ENCODE assay signal across 27 mouse cellular contexts in genomic region chr4:153854748-153855092, GRCm38 (mm10).
DNase-seq lines count a peak whose midpoint lies in the region; ATAC-seq and TF ChIP-seq lines count a peak whose summit lies in the region.
"Had no signal": no experiment of that assay in that cellular context is flagged by ENCODE, and none has a peak within 500 bp of the region (broad histone marks: within the 10 kb centered on the region; RNA-seq: fewer than 3 reads in every experiment).

No protein-coding gene starts in this region.

- H3K4me3 ChIP-seq in forebrain, embryonic 13.5 days: no peak overlapping the region
- no peak overlapping the region for H3K4me3 ChIP-seq in forebrain, embryonic 14.5 days (ENCODE audit: low read depth, low read length)
- H3K4me3 ChIP-seq in midbrain, embryonic 15.5 days: no peak overlapping the region
- H3K4me3 ChIP-seq in midbrain, postnatal 0 days (ENCODE audit: low read depth, low read length): no peak overlapping the region
- H3K4me3 ChIP-seq in hindbrain, embryonic 15.5 days: no peak overlapping the region
- no peak overlapping the region for H3K4me3 ChIP-seq in neural tube, embryonic 14.5 days (ENCODE audit: low read depth, low read length)
- H3K4me3 ChIP-seq: embryonic facial prominence, embryonic 12.5 days; heart, adult 2 months; heart, embryonic 12.5 days; limb, embryonic 10.5 days; limb, embryonic 15.5 days; liver, embryonic 13.5 days; megakaryocyte, embryonic 14.5 days; stomach, embryonic 15.5 days had no signal

- ATAC-seq in forebrain, embryonic 13.5 days: peak; percentile 55; the same call in 1 of the 2 replicates
- ATAC-seq in forebrain, embryonic 14.5 days: no peak; the same call in 1 of the 2 replicates
- ATAC-seq in midbrain, embryonic 15.5 days (replicated peaks): 0 out of 2 replicates have a peak, but pooled peaks have one; percentile 10
- no peak for ATAC-seq in midbrain, postnatal 0 days (ENCODE audit: low FRiP score)
- peak; percentile 35; the same call in 1 of the 2 replicates for ATAC-seq in hindbrain, embryonic 15.5 days (ENCODE audit: low FRiP score, low read depth)
- ATAC-seq in neural tube, embryonic 14.5 days (ENCODE audit: low read depth): no peak
- ATAC-seq: lung, postnatal 0 days had no signal

- peaks cover 2% of the 10 kb centered on the region; the same call in 1 of the 2 replicates for H3K27me3 ChIP-seq in forebrain, embryonic 13.5 days
- no peaks in the 10 kb centered on the region for H3K27me3 ChIP-seq in forebrain, embryonic 14.5 days (replicated peaks; ENCODE audit: control insufficient read depth, insufficient read depth, low read length)
- no peaks in the 10 kb centered on the region for H3K27me3 ChIP-seq in midbrain, embryonic 15.5 days (replicated peaks)
- no peaks in the 10 kb centered on the region for H3K27me3 ChIP-seq in midbrain, postnatal 0 days (ENCODE audit: insufficient read depth, low read length)
- no peaks in the 10 kb centered on the region for H3K27me3 ChIP-seq in hindbrain, embryonic 15.5 days
- no peaks in the 10 kb centered on the region for H3K27me3 ChIP-seq in neural tube, embryonic 14.5 days (ENCODE audit: control insufficient read depth, insufficient read depth, low read length)
- H3K27me3 ChIP-seq: embryonic facial prominence, embryonic 12.5 days; heart, embryonic 12.5 days; limb, embryonic 15.5 days; liver, embryonic 13.5 days; megakaryocyte, embryonic 14.5 days; stomach, embryonic 15.5 days had no signal

- DNase-seq in forebrain, embryonic 14.5 days (ENCODE audit: low spot score): no peak
- no peak for DNase-seq in midbrain, postnatal 0 days (ENCODE audit: low spot score)
- DNase-seq in cerebellum, postnatal 14 days: no peak
- DNase-seq in spleen, postnatal 36 days (ENCODE audit: low spot score in 2 of 2): no peak
- DNase-seq: adrenal gland, postnatal 10 days; cerebellum, adult 11 months; embryo, embryonic 11 days; heart, adult 2 months; heart, postnatal 4 days; kidney, postnatal 14 days; layer of hippocampus, adult 9-11 months; liver, embryonic 13.5 days; lung, adult 18-20 months; lung, postnatal 4 days; thymus, postnatal 25 days had no signal

- no peak overlapping the region for H3K9ac ChIP-seq in forebrain, embryonic 13.5 days
- no peak overlapping the region for H3K9ac ChIP-seq in forebrain, embryonic 14.5 days (ENCODE audit: low read length)
- H3K9ac ChIP-seq in midbrain, embryonic 15.5 days: no peak overlapping the region
- H3K9ac ChIP-seq in midbrain, postnatal 0 days (replicated peaks; ENCODE audit: low read length, poor library complexity, severe bottlenecking): no peak overlapping the region
- no peak overlapping the region for H3K9ac ChIP-seq in hindbrain, embryonic 15.5 days
- no peak overlapping the region for H3K9ac ChIP-seq in neural tube, embryonic 14.5 days (replicated peaks; ENCODE audit: low read depth, low read length)
- H3K9ac ChIP-seq: embryonic facial prominence, embryonic 12.5 days; heart, embryonic 12.5 days; limb, embryonic 15.5 days; liver, embryonic 13.5 days; stomach, embryonic 15.5 days had no signal

- no peak for TF ChIP-seq CTCF in midbrain, postnatal 0 days (IDR thresholded peaks at IDR 0.05)

- no peak overlapping the region for H3K4me2 ChIP-seq in forebrain, embryonic 13.5 days
- no peak overlapping the region for H3K4me2 ChIP-seq in forebrain, embryonic 14.5 days (ENCODE audit: low read length)
- H3K4me2 ChIP-seq in midbrain, embryonic 15.5 days: no peak overlapping the region
- no peak overlapping the region for H3K4me2 ChIP-seq in midbrain, postnatal 0 days (ENCODE audit: low read depth, low read length, poor library complexity, severe bottlenecking)
- H3K4me2 ChIP-seq in hindbrain, embryonic 15.5 days: no peak overlapping the region
- H3K4me2 ChIP-seq in neural tube, embryonic 14.5 days (ENCODE audit: low read depth, low read length): no peak overlapping the region
- H3K4me2 ChIP-seq: embryonic facial prominence, embryonic 12.5 days; heart, embryonic 12.5 days; limb, embryonic 15.5 days; liver, embryonic 13.5 days; stomach, embryonic 15.5 days had no signal

- H3K9me3 ChIP-seq in forebrain, embryonic 13.5 days (replicated peaks): no peaks in the 10 kb centered on the region
- no peaks in the 10 kb centered on the region for H3K9me3 ChIP-seq in forebrain, embryonic 14.5 days (replicated peaks; ENCODE audit: control insufficient read depth, low read length)
- H3K9me3 ChIP-seq in midbrain, embryonic 15.5 days: no peaks in the 10 kb centered on the region
- no peaks in the 10 kb centered on the region for H3K9me3 ChIP-seq in midbrain, postnatal 0 days (ENCODE audit: low read length)
- H3K9me3 ChIP-seq in hindbrain, embryonic 15.5 days: no peaks in the 10 kb centered on the region
- H3K9me3 ChIP-seq in neural tube, embryonic 14.5 days (ENCODE audit: control insufficient read depth, low read length): no peaks in the 10 kb centered on the region; the same call in 1 of the 2 replicates
- H3K9me3 ChIP-seq: embryonic facial prominence, embryonic 12.5 days; heart, embryonic 12.5 days; limb, embryonic 10.5 days; limb, embryonic 15.5 days; stomach, embryonic 15.5 days had no signal

- H3K4me1 ChIP-seq in forebrain, embryonic 13.5 days: peaks cover 25% of the 10 kb centered on the region
- peaks cover 16% of the 10 kb centered on the region for H3K4me1 ChIP-seq in forebrain, embryonic 14.5 days (ENCODE audit: control insufficient read depth, insufficient read depth, low read length)
- H3K4me1 ChIP-seq in midbrain, embryonic 15.5 days: peaks cover 21% of the 10 kb centered on the region
- peaks cover 6% of the 10 kb centered on the region for H3K4me1 ChIP-seq in midbrain, postnatal 0 days (ENCODE audit: insufficient read depth, low read length)
- H3K4me1 ChIP-seq in hindbrain, embryonic 15.5 days (replicated peaks): peaks cover 26% of the 10 kb centered on the region
- H3K4me1 ChIP-seq in neural tube, embryonic 14.5 days (ENCODE audit: control insufficient read depth, insufficient read depth, low read length): peaks cover 20% of the 10 kb centered on the region; the same call in 1 of the 2 replicates
- H3K4me1 ChIP-seq: embryonic facial prominence, embryonic 12.5 days; heart, embryonic 12.5 days; limb, embryonic 15.5 days; liver, embryonic 13.5 days; megakaryocyte, embryonic 14.5 days; stomach, embryonic 15.5 days had no signal

- H3K36me3 ChIP-seq in forebrain, embryonic 13.5 days (ENCODE audit: poor library complexity, severe bottlenecking): no peaks in the 10 kb centered on the region
- H3K36me3 ChIP-seq in forebrain, embryonic 14.5 days (ENCODE audit: control insufficient read depth, insufficient read depth, low read length): no peaks in the 10 kb centered on the region
- H3K36me3 ChIP-seq in midbrain, embryonic 15.5 days (replicated peaks): no peaks in the 10 kb centered on the region
- H3K36me3 ChIP-seq in midbrain, postnatal 0 days (ENCODE audit: insufficient read depth, low read length): no peaks in the 10 kb centered on the region
- H3K36me3 ChIP-seq in hindbrain, embryonic 15.5 days: no peaks in the 10 kb centered on the region
- no peaks in the 10 kb centered on the region for H3K36me3 ChIP-seq in neural tube, embryonic 14.5 days (ENCODE audit: control insufficient read depth, insufficient read depth, low read length)
- H3K36me3 ChIP-seq: embryonic facial prominence, embryonic 12.5 days; G1E; heart, embryonic 12.5 days; limb, embryonic 10.5 days; limb, embryonic 15.5 days; liver, embryonic 13.5 days; stomach, embryonic 15.5 days had no signal

- WGBS in forebrain, embryonic 13.5 days: 54% methylated on average over 4 of the region's 4 CpGs
- WGBS in forebrain, embryonic 14.5 days: 45% methylated on average over 4 of the region's 4 CpGs
- 42% methylated on average over 4 of the region's 4 CpGs for WGBS in midbrain, embryonic 15.5 days
- WGBS in midbrain, postnatal 0 days: 40% methylated on average over 4 of the region's 4 CpGs
- WGBS in hindbrain, embryonic 15.5 days: 25% methylated on average over 4 of the region's 4 CpGs
- WGBS in neural tube, embryonic 14.5 days: 26% methylated on average over 4 of the region's 4 CpGs

- H3K27ac ChIP-seq in forebrain, embryonic 13.5 days: no peak overlapping the region
- no peak overlapping the region for H3K27ac ChIP-seq in forebrain, embryonic 14.5 days (ENCODE audit: low read depth, low read length)
- no peak overlapping the region for H3K27ac ChIP-seq in midbrain, embryonic 15.5 days
- H3K27ac ChIP-seq in midbrain, postnatal 0 days (ENCODE audit: low read depth, low read length): no peak overlapping the region
- peak overlapping the region; percentile 40; the same call in 1 of the 2 replicates for H3K27ac ChIP-seq in hindbrain, embryonic 15.5 days (replicated peaks)
- H3K27ac ChIP-seq in neural tube, embryonic 14.5 days (ENCODE audit: low read depth, low read length): peak overlapping the region; percentile 50
- H3K27ac ChIP-seq: embryonic facial prominence, embryonic 12.5 days; heart, adult 2 months; limb, embryonic 10.5 days; limb, embryonic 15.5 days; liver, embryonic 13.5 days; stomach, embryonic 15.5 days had no signal

Comparison
In these comparisons a context has a peak if more than half of its experiments do, and no peak if none do; other contexts are left out.
1. ATAC-seq: peak in forebrain, embryonic 13.5 days (single experiment), midbrain, embryonic 15.5 days (single experiment) and hindbrain, embryonic 15.5 days (single experiment); none in forebrain, embryonic 14.5 days (single experiment), midbrain, postnatal 0 days (single experiment) and neural tube, embryonic 14.5 days (single experiment).
2. H3K27ac ChIP-seq: peak in hindbrain, embryonic 15.5 days (single experiment) and neural tube, embryonic 14.5 days (single experiment); none in forebrain, embryonic 13.5 days (single experiment), forebrain, embryonic 14.5 days (single experiment), midbrain, embryonic 15.5 days (single experiment) and midbrain, postnatal 0 days (single experiment).